Mouse (Mus musculus) forebrain, embryonic 14.5 days (tissue): ENCODE measurements around the gene Btbd6. TPM values are rescaled to one million over a fixed set of nuclear protein-coding genes. Genes with fewer than 3 reads are reported as not detected.

ENCODE experiments used
- ATAC-seq: fragments of 200-750 bp; cut with Nextera tagmentation; 2 replicates; pipeline ENCODE4 v1.8.0; 2017; ENCODE audit warnings: mild to moderate bottlenecking, moderate library complexity
- DNase-seq: peaks from one replicate; pipeline ENCODE4 v3.0.0-alpha.2; 2015; ENCODE audit warnings: low spot score
- H3K27ac ChIP-seq: fragments of 300-500 bp; sonication (generic); 2 replicates; pipeline ENCODE4 v1.5.1; 2014; ENCODE audit warnings: low read depth, mild to moderate bottlenecking, control low read depth, low read length, moderate library complexity
- H3K27me3 ChIP-seq: fragments of 300-500 bp; sonication (generic); replicated peaks from 2 replicates; pipeline ENCODE4 v1.6.1; 2014; ENCODE audit warnings: low read length, control low read depth, mixed read lengths; ENCODE audit not compliant: control insufficient read depth, insufficient read depth
- H3K36me3 ChIP-seq: fragments of 300-500 bp; sonication (generic); 2 replicates; pipeline ENCODE4 v1.6.1; 2014; ENCODE audit warnings: low read length, control low read depth; ENCODE audit not compliant: control insufficient read depth, insufficient read depth
- H3K4me1 ChIP-seq: fragments of 300-500 bp; sonication (generic); 2 replicates; pipeline ENCODE4 v1.6.1; 2014; ENCODE audit warnings: antibody characterized with exemption, low read length, control low read depth; ENCODE audit not compliant: control insufficient read depth, insufficient read depth
- H3K4me2 ChIP-seq: fragments of 300-500 bp; sonication (generic); 2 replicates; pipeline ENCODE4 v1.6.1; 2014; ENCODE audit warnings: mild to moderate bottlenecking, control low read depth, low read length
- H3K4me3 ChIP-seq: fragments of 300-500 bp; sonication (generic); 2 replicates; pipeline ENCODE4 v1.5.1; 2014; ENCODE audit warnings: low read depth, low read length, control low read depth
- H3K9ac ChIP-seq: fragments of 300-500 bp; sonication (generic); 2 replicates; pipeline ENCODE4 v1.6.1; 2014; ENCODE audit warnings: mild to moderate bottlenecking, low read length, control low read depth, moderate library complexity
- H3K9me3 ChIP-seq: fragments of 300-500 bp; sonication (generic); replicated peaks from 2 replicates; pipeline ENCODE4 v1.6.1; 2016; ENCODE audit warnings: low read length, control low read depth, mixed read lengths; ENCODE audit not compliant: control insufficient read depth
- WGBS: fragments of 180-500 bp; shearing (Covaris S2); extraction: QIAGEN DNeasy Blood & Tissue Kit; methylation state at CpG from one replicate; pipeline ENCODE4 v1.1.7; 2014; 5-methylcytosine and 5-hydroxymethylcytosine counted together
- polyA plus RNA-seq: library from polyadenylated mRNA; unstranded; fragments of >200 nt; fragmentation: Nextera tagmentation; extraction: Ambion mirVana; gene quantifications from 2 replicates; pipeline ENCODE4 v1.2.1, GENCODE M21; 2014

Btbd6 gene
- 35.0 and 37.5 TPM in 2 replicates for polyA plus RNA-seq

- Histone ChIP-seq H3K36me3 (peaks cover 76% of the 10 kb centered on the region), H3K4me3 (peak within 1 kb of the TSS; percentile 69), H3K4me1 (peaks cover 5% of the 10 kb centered on the region), H3K4me2 (peak within 1 kb of the TSS; percentile 86), H3K27me3 (no peaks in the 10 kb centered on the region), H3K9ac (peak within 1 kb of the TSS; percentile 84), H3K27ac (peak within 1 kb of the TSS; percentile 94), H3K9me3 (no peaks in the 10 kb centered on the region)
- ATAC-seq (peak; percentile 98), DNase-seq (peak; percentile 93)
- WGBS = under 1% methylated on average over 79 of the region's 80 CpGs
Observed at GRCm38 (mm10) chr12:112976371-112977073, at the start of gene Btbd6. Btbd6 (plus strand) TSS chr12:112976482.

DNA sequence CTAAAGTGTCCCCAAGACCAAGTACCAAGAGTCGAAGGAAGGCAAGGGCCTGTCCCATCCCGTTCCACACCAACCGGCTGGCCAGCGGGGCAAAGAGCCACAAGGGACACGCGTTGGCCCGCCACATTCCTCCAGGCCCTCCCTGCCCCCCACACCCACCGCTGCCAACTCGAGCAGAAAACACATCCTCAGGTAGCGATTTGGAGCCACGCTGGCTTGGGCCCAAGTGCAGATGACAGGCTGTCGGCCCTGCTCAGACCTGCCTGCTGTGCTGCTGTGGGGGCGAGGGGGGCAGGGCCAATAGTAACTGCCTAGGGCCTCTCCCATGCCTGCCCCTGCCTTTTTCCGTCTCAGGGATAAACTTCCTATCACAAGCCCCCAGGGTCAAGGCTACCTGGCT lies 49.0 kb upstream of the Btbd6 start:
- peaks cover 41% of the 10 kb centered on the region for H3K27me3 ChIP-seq
- WGBS = 62% methylated on average over 14 of the region's 14 CpGs

DNA sequence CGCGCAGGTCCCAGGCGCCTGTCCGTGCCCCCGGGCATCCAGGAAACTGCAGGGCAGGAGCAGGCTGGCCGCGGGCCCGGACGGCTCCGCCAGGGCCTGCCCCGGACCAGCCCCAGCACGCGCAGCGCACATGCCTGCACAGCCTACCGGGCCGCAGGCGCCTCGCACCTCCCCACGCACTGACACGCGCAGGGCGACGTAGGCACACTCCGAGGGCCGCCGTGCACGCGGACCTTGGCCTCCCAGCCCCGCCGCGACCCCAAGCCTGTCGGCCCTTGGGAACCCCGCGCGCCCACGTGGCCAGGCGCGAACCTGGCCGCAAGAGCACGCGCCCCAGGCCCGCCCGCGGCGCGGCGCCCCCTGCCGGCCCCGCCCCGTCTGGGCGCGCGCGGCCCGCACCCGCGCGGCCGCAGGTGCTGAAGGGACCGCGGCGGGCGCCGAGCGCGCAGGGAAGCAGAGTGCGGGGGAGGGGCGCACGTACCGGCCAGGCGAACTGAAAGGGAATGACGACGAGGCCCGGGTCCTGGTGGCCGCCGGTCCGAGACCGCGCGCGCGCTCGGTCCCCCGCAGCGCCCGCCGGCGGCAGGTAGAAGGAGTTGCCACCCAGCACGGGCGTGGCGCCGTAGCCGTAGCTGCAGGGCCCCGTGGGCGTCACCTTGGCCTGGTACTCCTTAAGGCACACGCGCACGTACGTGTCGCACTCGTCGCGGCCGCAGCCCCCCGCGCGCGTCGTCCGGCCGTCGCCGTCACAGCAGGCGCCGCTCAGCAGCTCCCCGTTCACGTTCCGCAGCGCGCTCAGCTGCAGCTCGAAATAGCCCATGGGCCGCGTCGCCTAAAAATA lies 47.7 kb upstream of the Btbd6 start:
- Histone ChIP-seq H3K9ac (peak overlapping the region; percentile 71), H3K36me3 (no peaks in the 10 kb centered on the region), H3K27me3 (peaks cover 41% of the 10 kb centered on the region), H3K4me2 (peak overlapping the region; percentile 75), H3K9me3 (no peaks in the 10 kb centered on the region), H3K4me1 (peaks cover 8% of the 10 kb centered on the region), H3K4me3 (peak overlapping the region; percentile 58), H3K27ac (peak overlapping the region; percentile 65)
- 1% methylated on average over 82 of the region's 124 CpGs for WGBS
- ATAC-seq = peak; percentile 52
- DNase-seq = peak; percentile 49

More for the DNA sequence above, 49.0 kb upstream of the Btbd6 start:
- DNase-seq (no peak), ATAC-seq (no peak)
- Histone ChIP-seq H3K36me3 (no peaks in the 10 kb centered on the region), H3K9me3 (no peaks in the 10 kb centered on the region), H3K4me1 (peaks cover 8% of the 10 kb centered on the region), H3K4me3 (no peak overlapping the region), H3K4me2 (peak overlapping the region; percentile 75; the same call in 1 of the 2 replicates), H3K9ac (no peak overlapping the region), H3K27ac (no peak overlapping the region)

DNA sequence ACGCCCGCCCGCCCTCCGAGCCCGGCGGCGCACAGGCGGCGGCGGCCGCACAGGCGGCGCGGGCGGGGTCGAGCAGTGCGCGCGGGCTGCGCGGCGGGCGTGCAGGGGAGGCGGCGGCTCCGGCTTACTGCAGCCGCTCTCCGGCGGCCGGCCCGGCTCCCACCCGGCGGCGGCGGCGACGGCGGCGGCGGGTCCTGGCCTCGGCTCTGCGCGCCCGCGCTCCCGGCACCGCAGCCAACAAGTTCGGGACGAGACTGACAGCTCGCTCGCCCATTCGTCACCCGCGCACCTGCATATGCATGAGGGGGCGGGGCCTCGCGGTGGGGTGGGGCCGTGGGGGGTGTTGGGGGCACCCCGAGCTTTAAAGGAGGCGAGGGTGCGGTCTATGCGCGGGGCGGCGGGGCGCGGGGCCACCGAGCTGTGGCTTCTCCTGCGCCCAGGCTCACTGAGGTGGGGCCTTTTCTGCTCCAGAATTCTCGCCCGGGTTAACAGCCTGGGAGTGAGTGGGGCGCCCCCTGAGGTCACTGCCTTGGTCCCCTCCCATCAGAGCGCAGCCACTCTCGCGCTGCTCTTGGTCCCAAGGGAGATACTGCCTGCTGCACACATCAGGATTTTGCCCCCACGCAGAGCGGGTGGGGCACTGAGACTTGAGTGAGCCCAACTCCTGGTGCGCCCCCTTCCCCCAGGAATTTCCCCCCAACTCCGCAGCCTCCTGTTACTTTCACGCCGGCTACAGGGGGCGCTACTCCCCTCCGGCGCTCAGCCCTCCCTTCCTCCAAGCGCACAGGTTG lies 46.5 kb upstream of the Btbd6 start, which contains the start of gene Jag2:
Jag2 (minus strand) TSS at position 215 of the 791 bp plus-strand sequence.
- Histone ChIP-seq H3K9ac (peak within 1 kb of the TSS; percentile 71), H3K9me3 (no peaks in the 10 kb centered on the region), H3K4me3 (peak within 1 kb of the TSS; percentile 58), H3K27me3 (peaks cover 41% of the 10 kb centered on the region), H3K27ac (peak within 1 kb of the TSS; percentile 65), H3K4me2 (peak within 1 kb of the TSS; percentile 75), H3K4me1 (peaks cover 8% of the 10 kb centered on the region), H3K36me3 (no peaks in the 10 kb centered on the region)
- ATAC-seq = peak; percentile 61
- WGBS = under 1% methylated on average over 61 of the region's 85 CpGs
- DNase-seq = peak; percentile 72

DNA sequence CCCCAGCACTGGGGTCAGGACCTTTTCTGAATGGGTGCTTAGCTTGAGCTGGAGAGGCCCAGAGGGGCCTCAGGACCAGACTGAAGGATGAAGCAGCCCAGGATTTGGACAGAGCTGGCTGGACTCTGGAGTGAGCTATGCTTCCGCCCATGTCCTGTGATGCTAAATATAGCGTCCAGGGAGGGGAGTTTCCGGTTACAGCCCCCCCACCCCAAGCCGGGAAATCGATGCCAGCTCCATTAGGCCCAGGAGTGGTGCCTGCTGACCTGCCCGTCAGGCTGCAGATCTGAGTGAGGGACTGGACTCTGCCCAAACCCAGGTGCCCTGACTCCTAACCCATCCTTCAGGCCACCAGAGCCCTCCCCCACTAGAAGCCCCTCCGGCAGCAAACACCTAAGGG lies 43.6 kb upstream of the Btbd6 start:
- no peak overlapping the region for H3K4me3 ChIP-seq
- DNase-seq = no peak
- no peak overlapping the region for H3K9ac ChIP-seq
- H3K4me2 ChIP-seq = no peak overlapping the region
- ATAC-seq = no peak
- H3K27ac ChIP-seq = no peak overlapping the region
- peaks cover 37% of the 10 kb centered on the region for H3K27me3 ChIP-seq
- no peaks in the 10 kb centered on the region for H3K9me3 ChIP-seq
- H3K4me1 ChIP-seq = peaks cover 8% of the 10 kb centered on the region
- no peaks in the 10 kb centered on the region for H3K36me3 ChIP-seq
- 76% methylated on average over 7 of the region's 7 CpGs for WGBS

- no peak overlapping the region for H3K9ac ChIP-seq
- no peak for DNase-seq
Observed at GRCm38 (mm10) chr12:112937906-112938305, 38.4 kb upstream of the Btbd6 start.

GRCm38 (mm10) chr12:112938366-112938765 lies 37.9 kb upstream of the Btbd6 start:
- Histone ChIP-seq H3K4me3 (no peak overlapping the region), H3K9ac (no peak overlapping the region), H3K9me3 (no peaks in the 10 kb centered on the region), H3K4me2 (no peak overlapping the region), H3K4me1 (0 out of 2 replicates have a peak, but pooled peaks cover 9% of the 10 kb centered on the region), H3K27ac (no peak overlapping the region), H3K27me3 (no peaks in the 10 kb centered on the region), H3K36me3 (no peaks in the 10 kb centered on the region)
- 84% methylated on average over 10 of the region's 10 CpGs for WGBS
- ATAC-seq (no peak), DNase-seq (no peak)

More at GRCm38 (mm10) chr12:112937906-112938305, 38.4 kb upstream of the Btbd6 start:
- Histone ChIP-seq H3K9me3 (no peaks in the 10 kb centered on the region), H3K27me3 (no peaks in the 10 kb centered on the region), H3K4me1 (0 out of 2 replicates have a peak, but pooled peaks cover 9% of the 10 kb centered on the region), H3K36me3 (no peaks in the 10 kb centered on the region), H3K4me3 (no peak overlapping the region), H3K4me2 (no peak overlapping the region), H3K27ac (no peak overlapping the region)
- no peak for ATAC-seq
- 58% methylated on average over 9 of the region's 9 CpGs for WGBS

GRCm38 (mm10) chr12:112938873-112939565 lies 37.3 kb upstream of the Btbd6 start:
- no peak overlapping the region for H3K27ac ChIP-seq
- H3K9me3 ChIP-seq = no peaks in the 10 kb centered on the region
- no peak overlapping the region for H3K4me2 ChIP-seq
- no peaks in the 10 kb centered on the region for H3K36me3 ChIP-seq
- no peak overlapping the region for H3K9ac ChIP-seq
- H3K4me1 ChIP-seq = 0 out of 2 replicates have a peak, but pooled peaks cover 9% of the 10 kb centered on the region
- 62% methylated on average over 10 of the region's 10 CpGs for WGBS
- no peaks in the 10 kb centered on the region for H3K27me3 ChIP-seq
- H3K4me3 ChIP-seq = no peak overlapping the region
- DNase-seq (no peak), ATAC-seq (no peak)
